Mouse (Mus musculus): Measurements from ENCODE around the gene Phrf1. TPM values are rescaled to one million over a fixed set of nuclear protein-coding genes. Genes with fewer than 3 reads are reported as not detected.

The Phrf1 gene
- polyA plus RNA-seq (2015; fragmentation: Nextera tagmentation; extraction: Ambion mirVana), result 32.7 and 37.2 TPM in 2 replicates

GRCm38 (mm10) chr7:141228279-141229067, at the start of gene Phrf1:
TSS of gene Phrf1 (plus strand) at chr7:141228784.

GRCm38 (mm10) chr7:141193948-141194347, 34.6 kb upstream of the Phrf1 start, which contains the start of the genes Hras and Lrrc56:
TSS of gene Hras (minus strand) at chr7:141194005.
TSS of gene Lrrc56 (plus strand) at chr7:141194157.

GRCm38 (mm10) chr7:141213605-141214235, 14.9 kb upstream of the Phrf1 start, which contains the start of gene Lmntd2:
TSS of gene Lmntd2 (minus strand) at chr7:141214080.

GRCm38 (mm10) chr7:141215101-141215879, 13.3 kb upstream of the Phrf1 start, which contains the start of gene Rassf7:
TSS of gene Rassf7 (plus strand) at chr7:141215860.

GRCm38 (mm10) chr7:141265739-141266561, 37.4 kb downstream of the Phrf1 start, which contains the start of gene Irf7:
TSS of gene Irf7 (minus strand) at chr7:141266481.

GRCm38 (mm10) chr7:141276546-141276945, 48.0 kb downstream of the Phrf1 start, which contains the start of gene Cdhr5:
TSS of gene Cdhr5 (minus strand) at chr7:141276786.

GRCm38 (mm10) chr7:141278766-141279590, 50.4 kb downstream of the Phrf1 start, which contains the start of gene Sct:
TSS of gene Sct (minus strand) at chr7:141279133.

GRCm38 (mm10) chr7:141291921-141292582, 63.5 kb downstream of the Phrf1 start, which contains the start of gene Drd4:
TSS of gene Drd4 (plus strand) at chr7:141292006.

MicroRNAs encoded within 50 kb of the gene (microRNA counts, 519-probe panel; counts per million panel counts)
- 6,251 counts per million, percentile 53 among the panel's probes with 10 or more counts for microRNA mmu-miR-210

Other genes with a start within 250 kb of the Phrf1 start
- gene Ifitm3, start 218.0 kb upstream of the Phrf1 start, polyA plus RNA-seq (2015; fragmentation: Nextera tagmentation; extraction: Ambion mirVana), result 384 and 520 TPM in 2 replicates
- gene Ifitm6, start 210.9 kb upstream of the Phrf1 start, polyA plus RNA-seq (2015; fragmentation: Nextera tagmentation; extraction: Ambion mirVana), result 94.2 and 145 TPM in 2 replicates
- not detected in 2 replicates for gene Gm17387, start 199.7 kb upstream of the Phrf1 start, polyA plus RNA-seq (2015; fragmentation: Nextera tagmentation; extraction: Ambion mirVana)
- 0.29 and 0.49 TPM in 2 replicates for gene B4galnt4, start 167.7 kb upstream of the Phrf1 start, polyA plus RNA-seq (2015; fragmentation: Nextera tagmentation; extraction: Ambion mirVana)
- 2.2 and 3.6 TPM in 2 replicates for gene Pkp3, start 150.6 kb upstream of the Phrf1 start, polyA plus RNA-seq (2015; fragmentation: Nextera tagmentation; extraction: Ambion mirVana)
- 8.6 and 9.9 TPM in 2 replicates for gene Sigirr, start 128.2 kb upstream of the Phrf1 start, polyA plus RNA-seq (2015; fragmentation: Nextera tagmentation; extraction: Ambion mirVana)
- 0.29 and 0.60 TPM in 2 replicates for gene Ano9, start 111.0 kb upstream of the Phrf1 start, polyA plus RNA-seq (2015; fragmentation: Nextera tagmentation; extraction: Ambion mirVana)
- gene Ptdss2, start 106.4 kb upstream of the Phrf1 start, polyA plus RNA-seq (2015; fragmentation: Nextera tagmentation; extraction: Ambion mirVana), result 137 and 167 TPM in 2 replicates
- 61.3 and 72.7 TPM in 2 replicates for gene Rnh1, start 55.9 kb upstream of the Phrf1 start, polyA plus RNA-seq (2015; fragmentation: Nextera tagmentation; extraction: Ambion mirVana)
- gene Hras, start 34.8 kb upstream of the Phrf1 start, polyA plus RNA-seq (2015; fragmentation: Nextera tagmentation; extraction: Ambion mirVana), result 62.2 and 63.7 TPM in 2 replicates
- gene Lrrc56, start 34.6 kb upstream of the Phrf1 start, polyA plus RNA-seq (2015; fragmentation: Nextera tagmentation; extraction: Ambion mirVana), result 4.3 and 4.7 TPM in 2 replicates
- 0.22 and 0.33 TPM in 2 replicates for gene Lmntd2, start 14.7 kb upstream of the Phrf1 start, polyA plus RNA-seq (2015; fragmentation: Nextera tagmentation; extraction: Ambion mirVana)
- gene Rassf7, start 12.9 kb upstream of the Phrf1 start, polyA plus RNA-seq (2015; fragmentation: Nextera tagmentation; extraction: Ambion mirVana), result 9.9 and 12.2 TPM in 2 replicates
- gene Irf7, start 37.7 kb downstream of the Phrf1 start, polyA plus RNA-seq (2015; fragmentation: Nextera tagmentation; extraction: Ambion mirVana), result 32.5 and 46.0 TPM in 2 replicates
- 0.07 and 0.11 TPM in 2 replicates for gene Cdhr5, start 48.0 kb downstream of the Phrf1 start, polyA plus RNA-seq (2015; fragmentation: Nextera tagmentation; extraction: Ambion mirVana)
- gene Sct, start 50.3 kb downstream of the Phrf1 start, polyA plus RNA-seq (2015; fragmentation: Nextera tagmentation; extraction: Ambion mirVana), result 10.2 and 15.9 TPM in 2 replicates
- gene Drd4, start 63.2 kb downstream of the Phrf1 start, polyA plus RNA-seq (2015; fragmentation: Nextera tagmentation; extraction: Ambion mirVana), result 0.10 and 0.55 TPM in 2 replicates
- gene Deaf1, start 98.9 kb downstream of the Phrf1 start, polyA plus RNA-seq (2015; fragmentation: Nextera tagmentation; extraction: Ambion mirVana), result 26.7 and 31.4 TPM in 2 replicates
- gene Tmem80, start 99.0 kb downstream of the Phrf1 start, polyA plus RNA-seq (2015; fragmentation: Nextera tagmentation; extraction: Ambion mirVana), result 25.3 and 26.4 TPM in 2 replicates
- 1.6 and 2.0 TPM in 2 replicates for gene Eps8l2, start 110.1 kb downstream of the Phrf1 start, polyA plus RNA-seq (2015; fragmentation: Nextera tagmentation; extraction: Ambion mirVana)
- 532 and 557 TPM in 2 replicates for gene Taldo1, start 163.4 kb downstream of the Phrf1 start, polyA plus RNA-seq (2015; fragmentation: Nextera tagmentation; extraction: Ambion mirVana)
- 27.9 and 38.0 TPM in 2 replicates for gene Gatd1, start 185.4 kb downstream of the Phrf1 start, polyA plus RNA-seq (2015; fragmentation: Nextera tagmentation; extraction: Ambion mirVana)
- 0.17 TPM in 1 of 2 replicates, not detected in the other for gene Cend1, start 200.7 kb downstream of the Phrf1 start, polyA plus RNA-seq (2015; fragmentation: Nextera tagmentation; extraction: Ambion mirVana)
- 9.6 and 12.0 TPM in 2 replicates for gene Slc25a22, start 209.1 kb downstream of the Phrf1 start, polyA plus RNA-seq (2015; fragmentation: Nextera tagmentation; extraction: Ambion mirVana)
- gene Pidd1, start 215.2 kb downstream of the Phrf1 start, polyA plus RNA-seq (2015; fragmentation: Nextera tagmentation; extraction: Ambion mirVana), result 11.9 and 14.1 TPM in 2 replicates
- 1,725 and 1,765 TPM in 2 replicates for gene Rplp2, start 218.6 kb downstream of the Phrf1 start, polyA plus RNA-seq (2015; fragmentation: Nextera tagmentation; extraction: Ambion mirVana)
- 23.6 and 27.5 TPM in 2 replicates for gene Pnpla2, start 226.4 kb downstream of the Phrf1 start, polyA plus RNA-seq (2015; fragmentation: Nextera tagmentation; extraction: Ambion mirVana)
- gene Cracr2b, start 232.3 kb downstream of the Phrf1 start, polyA plus RNA-seq (2015; fragmentation: Nextera tagmentation; extraction: Ambion mirVana), result 12.7 and 15.8 TPM in 2 replicates
- 9.2 and 10.5 TPM in 2 replicates for gene Cd151, start 238.6 kb downstream of the Phrf1 start, polyA plus RNA-seq (2015; fragmentation: Nextera tagmentation; extraction: Ambion mirVana)
- gene Polr2l, start 246.3 kb downstream of the Phrf1 start, polyA plus RNA-seq (2015; fragmentation: Nextera tagmentation; extraction: Ambion mirVana), result 56.8 and 65.1 TPM in 2 replicates
- 65.7 and 84.5 TPM in 2 replicates for gene Tspan4, start 246.5 kb downstream of the Phrf1 start, polyA plus RNA-seq (2015; fragmentation: Nextera tagmentation; extraction: Ambion mirVana)